Mouse (Mus musculus): Measurements from ENCODE around the gene Zfp541.

Zfp541 gene

GRCm38 (mm10) chr7:16087587-16087986 lies 26.0 kb downstream of the Zfp541 start:
- DNase-seq = peak; percentile 68

- DNase-seq = no peak
Measured at GRCm38 (mm10) chr7:16094592-16094991, 33.0 kb downstream of the Zfp541 start.

GRCm38 (mm10) chr7:16098021-16099017 lies 36.7 kb downstream of the Zfp541 start, which contains the start of gene Napa:
Gene Napa, plus strand, starts transcription at chr7:16098458.
- peak; percentile 100 for DNase-seq

GRCm38 (mm10) chr7:16099901-16100300 lies 38.3 kb downstream of the Zfp541 start:
- no peak for DNase-seq

GRCm38 (mm10) chr7:16101081-16101480 lies 39.5 kb downstream of the Zfp541 start:
- peak; percentile 48 for DNase-seq

- peak; percentile 56 for DNase-seq
Measured at GRCm38 (mm10) chr7:16101726-16102475, 40.3 kb downstream of the Zfp541 start.

GRCm38 (mm10) chr7:16102686-16103226 lies 41.1 kb downstream of the Zfp541 start:
- DNase-seq = peak; percentile 58

GRCm38 (mm10) chr7:16103760-16104159 lies 42.1 kb downstream of the Zfp541 start:
- DNase-seq = peak; percentile 98

- DNase-seq = no peak
Measured at GRCm38 (mm10) chr7:16104611-16105388, 43.2 kb downstream of the Zfp541 start.

- DNase-seq = peak; percentile 61
Measured at GRCm38 (mm10) chr7:16108886-16109542, 47.4 kb downstream of the Zfp541 start.

GRCm38 (mm10) chr7:16110158-16110557 lies 48.5 kb downstream of the Zfp541 start:
- DNase-seq = peak; percentile 47

GRCm38 (mm10) chr7:16111284-16112090 lies 49.9 kb downstream of the Zfp541 start:
- no peak for DNase-seq

GRCm38 (mm10) chr7:16116418-16116817 lies 54.8 kb downstream of the Zfp541 start:
- no peak for DNase-seq

GRCm38 (mm10) chr7:16117100-16117499 lies 55.5 kb downstream of the Zfp541 start:
- DNase-seq = peak; percentile 69

- DNase-seq = peak; percentile 94
Measured at GRCm38 (mm10) chr7:16119569-16120261, 58.1 kb downstream of the Zfp541 start, which contains the start of gene Kptn. Gene Kptn, plus strand, starts transcription at chr7:16119895.

- DNase-seq = no peak
Measured at GRCm38 (mm10) chr7:16120262-16120600, 58.6 kb downstream of the Zfp541 start.

- DNase-seq = peak; percentile 67
Measured at GRCm38 (mm10) chr7:16125829-16126228, 64.2 kb downstream of the Zfp541 start.

- peak; percentile 96 for DNase-seq
Measured at GRCm38 (mm10) chr7:16128344-16128743, 66.7 kb downstream of the Zfp541 start.

- DNase-seq = no peak
Measured at GRCm38 (mm10) chr7:16128899-16129298, 67.3 kb downstream of the Zfp541 start.

GRCm38 (mm10) chr7:16129421-16129845 lies 67.8 kb downstream of the Zfp541 start, which contains the start of gene Slc8a2:
Gene Slc8a2, plus strand, starts transcription at chr7:16129826.
- peak; percentile 98 for DNase-seq
